Mouse (Mus musculus): ENCODE data around the gene Tspan9.

Gene Tspan9

GRCm38 (mm10) chr6:128143390-128144020 lies at the start of gene Tspan9:
Gene Tspan9 (minus strand): TSS chr6:128143594.
- CTCF ChIA-PET = no interaction called here

GRCm38 (mm10) chr6:128183521-128183920 lies 40.1 kb upstream of the Tspan9 start:
- CTCF ChIA-PET = no interaction called here

GRCm38 (mm10) chr6:128181176-128181575 lies 37.8 kb upstream of the Tspan9 start:
- CTCF ChIA-PET = no interaction called here

- CTCF ChIA-PET = no interaction called here
These were observed 36.3 kb upstream of the Tspan9 start for GRCm38 (mm10) chr6:128179651-128180050.

- CTCF ChIA-PET = no interaction called here
These were observed 35.9 kb upstream of the Tspan9 start for GRCm38 (mm10) chr6:128179247-128179646.

- CTCF ChIA-PET = no interaction called here
These were observed 35.3 kb upstream of the Tspan9 start for GRCm38 (mm10) chr6:128178681-128179080.

GRCm38 (mm10) chr6:128168785-128169679 lies 25.6 kb upstream of the Tspan9 start:
- CTCF ChIA-PET = no interaction called here

GRCm38 (mm10) chr6:128165564-128165963 lies 22.2 kb upstream of the Tspan9 start:
- CTCF ChIA-PET = interaction anchor here (0.6 kb wide), 1 partner anchor 369 kb away, joined by 4 read pairs; no protein-coding TSS in a partner anchor

- CTCF ChIA-PET = no interaction called here
These were observed 21.2 kb upstream of the Tspan9 start for GRCm38 (mm10) chr6:128164632-128165031.

- CTCF ChIA-PET = no interaction called here
These were observed 15.7 kb upstream of the Tspan9 start for GRCm38 (mm10) chr6:128159092-128159491.

- CTCF ChIA-PET = no interaction called here
These were observed 14.6 kb upstream of the Tspan9 start for GRCm38 (mm10) chr6:128158031-128158430.

- CTCF ChIA-PET = no interaction called here
These were observed 13.1 kb upstream of the Tspan9 start for GRCm38 (mm10) chr6:128156476-128156875.

GRCm38 (mm10) chr6:128155935-128156334 lies 12.5 kb upstream of the Tspan9 start:
- CTCF ChIA-PET = no interaction called here

GRCm38 (mm10) chr6:128145765-128146164 lies 2.4 kb upstream of the Tspan9 start:
- CTCF ChIA-PET = no interaction called here

- CTCF ChIA-PET = interaction anchor here (0.7 kb wide), 1 partner anchor 111 kb away, joined by 4 read pairs; no protein-coding TSS in a partner anchor
These were observed 770 bp downstream of the Tspan9 start for GRCm38 (mm10) chr6:128142369-128143278.

- CTCF ChIA-PET = no interaction called here
These were observed 2.7 kb downstream of the Tspan9 start for GRCm38 (mm10) chr6:128140724-128141123.

- CTCF ChIA-PET = no interaction called here
These were observed 5.5 kb downstream of the Tspan9 start for GRCm38 (mm10) chr6:128137855-128138254.

GRCm38 (mm10) chr6:128136654-128137053 lies 6.7 kb downstream of the Tspan9 start:
- CTCF ChIA-PET = no interaction called here

GRCm38 (mm10) chr6:128135459-128135858 lies 7.9 kb downstream of the Tspan9 start:
- CTCF ChIA-PET = no interaction called here

- CTCF ChIA-PET = no interaction called here
These were observed 8.4 kb downstream of the Tspan9 start for GRCm38 (mm10) chr6:128135006-128135405.

- CTCF ChIA-PET = no interaction called here
These were observed 9.0 kb downstream of the Tspan9 start for GRCm38 (mm10) chr6:128134196-128134924.
